Mouse (Mus musculus) midbrain, embryonic 11.5 days (tissue): ENCODE measurements around the gene Rplp1. TPM values are rescaled to one million over a fixed set of nuclear protein-coding genes. Genes with fewer than 3 reads are reported as not detected.

Source experiments
- ATAC-seq: fragments of 200-750 bp; cut with Nextera tagmentation; 2 replicates; pipeline ENCODE4 v1.8.0; 2017; ENCODE audit warnings: moderate TSS enrichment, moderate library complexity; ENCODE audit not compliant: low FRiP score
- DNase-seq: peaks from one replicate; pipeline ENCODE4 v3.0.0; 2015; ENCODE audit warnings: low spot score; ENCODE audit errors: missing footprints
- H3K27ac ChIP-seq: fragments of 300-500 bp; sonication (generic); 2 replicates; pipeline ENCODE4 v1.5.1; 2014; ENCODE audit warnings: low read depth, low read length
- H3K27me3 ChIP-seq: fragments of 300-500 bp; sonication (generic); 2 replicates; pipeline ENCODE4 v1.6.1; 2014; ENCODE audit warnings: mild to moderate bottlenecking, low read length, moderate library complexity, mixed read lengths; ENCODE audit not compliant: control insufficient read depth, insufficient read depth
- H3K36me3 ChIP-seq: fragments of 300-500 bp; sonication (generic); 2 replicates; pipeline ENCODE4 v1.6.1; 2014; ENCODE audit warnings: mild to moderate bottlenecking, low read length, moderate library complexity, mixed read lengths; ENCODE audit not compliant: control insufficient read depth, insufficient read depth
- H3K4me1 ChIP-seq: fragments of 300-500 bp; sonication (generic); 2 replicates; pipeline ENCODE4 v1.6.1; 2014; ENCODE audit warnings: low read length; ENCODE audit not compliant: control insufficient read depth, insufficient read depth
- H3K4me2 ChIP-seq: fragments of 300-500 bp; sonication (generic); 2 replicates; pipeline ENCODE4 v1.6.1; 2014; ENCODE audit warnings: mild to moderate bottlenecking, moderate library complexity
- H3K4me3 ChIP-seq: fragments of 300-500 bp; sonication (generic); 2 replicates; pipeline ENCODE4 v1.5.1; 2014; ENCODE audit warnings: low read depth, low read length
- H3K9ac ChIP-seq: fragments of 300-500 bp; sonication (generic); 2 replicates; pipeline ENCODE4 v1.6.1; 2014; ENCODE audit warnings: low read length
- H3K9me3 ChIP-seq: fragments of 300-500 bp; sonication (generic); 2 replicates; pipeline ENCODE4 v1.6.1; 2016; ENCODE audit warnings: low read length; ENCODE audit not compliant: control insufficient read depth
- WGBS: fragments of 180-500 bp; shearing (Covaris S2); extraction: QIAGEN DNeasy Blood & Tissue Kit; methylation state at CpG from one replicate; pipeline ENCODE4 v1.1.7; 2014; 5-methylcytosine and 5-hydroxymethylcytosine counted together
- polyA plus RNA-seq: library from polyadenylated mRNA; unstranded; fragments of >200 nt; fragmentation: Nextera tagmentation; extraction: Ambion mirVana; gene quantifications from 2 replicates; pipeline ENCODE4 v1.2.1, GENCODE M21; 2014

Rplp1 gene
- 980 and 1,048 TPM in 2 replicates for polyA plus RNA-seq

DNA sequence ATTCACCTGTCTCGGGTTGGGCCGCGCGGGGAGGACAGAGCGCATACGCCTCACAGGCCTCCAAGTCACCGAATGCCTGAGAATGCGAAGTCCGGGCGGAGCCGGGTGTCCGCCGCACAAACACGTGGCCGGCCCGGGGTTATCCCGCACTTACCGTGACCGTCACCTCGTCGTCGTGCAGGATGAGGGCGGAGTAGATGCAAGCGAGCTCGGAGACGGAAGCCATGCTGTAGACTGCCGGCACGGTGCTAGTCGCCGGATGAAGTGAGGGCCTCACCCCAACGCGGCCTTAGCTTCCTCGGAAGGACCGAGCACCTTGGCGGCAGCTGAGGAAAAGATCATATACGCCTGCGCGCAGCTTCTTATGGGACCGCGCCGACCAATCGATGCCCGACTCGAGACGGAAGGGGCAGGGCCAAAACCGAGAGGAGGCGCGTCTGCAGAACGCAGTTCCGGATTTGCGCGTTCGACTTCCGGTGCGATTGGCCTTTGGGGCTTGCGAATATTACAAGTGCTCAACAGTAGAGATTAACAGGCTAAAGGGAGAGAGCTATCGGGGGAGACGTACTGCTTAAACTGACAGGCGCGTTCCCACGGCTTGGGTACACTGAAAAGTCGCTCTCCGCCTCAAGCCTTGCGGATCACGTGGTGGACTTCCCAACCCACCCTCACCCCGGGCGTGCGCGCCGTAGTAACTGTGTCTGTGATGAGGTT is at the start of gene Rplp1:
Gene Rplp1, minus strand, starts transcription at position 340 of the 714 bp plus-strand sequence.
- peak; percentile 96 for ATAC-seq
- peak; percentile 99 for DNase-seq
- H3K4me2 ChIP-seq = peak within 1 kb of the TSS; percentile 86
- peaks cover 11% of the 10 kb centered on the region for H3K36me3 ChIP-seq
- under 1% methylated on average over 67 of the region's 70 CpGs for WGBS
- peak within 1 kb of the TSS; percentile 91 for H3K4me3 ChIP-seq
- peaks cover 9% of the 10 kb centered on the region for H3K4me1 ChIP-seq
- peak within 1 kb of the TSS; percentile 88 for H3K27ac ChIP-seq
- no peaks in the 10 kb centered on the region for H3K27me3 ChIP-seq
- no peaks in the 10 kb centered on the region for H3K9me3 ChIP-seq
- peak within 1 kb of the TSS; percentile 90 for H3K9ac ChIP-seq

DNA sequence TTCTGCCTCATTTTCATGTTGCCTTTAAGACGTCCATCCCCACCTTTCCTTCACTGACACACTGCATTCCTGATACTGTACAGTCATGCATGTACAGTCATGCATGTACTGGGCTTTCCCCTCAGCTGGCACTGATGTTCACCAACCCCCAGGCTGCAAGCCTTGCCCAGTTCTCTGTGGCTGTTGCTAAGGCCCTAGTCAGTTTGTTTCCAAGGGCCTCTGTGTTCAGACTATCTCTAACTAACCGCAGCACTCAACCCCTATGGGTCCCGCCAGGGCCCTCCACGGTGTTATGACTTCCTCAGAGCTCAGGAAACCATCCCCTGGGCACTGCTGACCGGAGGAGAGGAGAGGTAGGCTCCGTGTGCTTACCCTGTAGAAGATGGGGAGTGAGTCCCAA is 49.0 kb upstream of the Rplp1 start:
- Histone ChIP-seq H3K9me3 (no peaks in the 10 kb centered on the region), H3K4me2 (no peak overlapping the region), H3K9ac (no peak overlapping the region), H3K27me3 (no peaks in the 10 kb centered on the region), H3K27ac (no peak overlapping the region), H3K36me3 (no peaks in the 10 kb centered on the region), H3K4me3 (no peak overlapping the region), H3K4me1 (no peaks in the 10 kb centered on the region)
- ATAC-seq (no peak), DNase-seq (peak; percentile 60)
- WGBS = 79% methylated on average over 6 of the region's 6 CpGs

DNA sequence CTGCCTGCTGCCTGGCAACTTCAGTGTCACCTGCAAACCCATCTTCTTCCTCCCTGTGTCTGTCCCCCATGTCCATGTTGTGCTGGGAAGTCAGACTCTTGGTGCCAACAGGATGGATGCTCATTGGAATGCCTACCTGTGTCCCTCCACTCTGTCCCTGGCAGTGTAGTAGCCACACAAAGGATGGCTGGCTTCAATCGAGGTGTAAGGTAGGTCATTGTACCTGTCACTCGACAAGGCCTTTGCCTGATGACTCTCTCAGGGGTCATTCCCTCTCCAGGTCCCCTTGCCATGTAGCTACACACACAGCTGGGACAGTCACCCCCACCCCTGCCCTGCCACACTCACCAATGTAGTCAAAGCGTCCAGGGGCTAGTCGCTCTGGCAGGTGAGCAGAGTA is 46.8 kb upstream of the Rplp1 start:
- Histone ChIP-seq H3K4me2 (no peak overlapping the region), H3K9me3 (no peaks in the 10 kb centered on the region), H3K36me3 (no peaks in the 10 kb centered on the region), H3K9ac (no peak overlapping the region), H3K4me1 (no peaks in the 10 kb centered on the region), H3K4me3 (no peak overlapping the region), H3K27me3 (no peaks in the 10 kb centered on the region), H3K27ac (no peak overlapping the region)
- no peak for ATAC-seq
- WGBS = 87% methylated on average over 4 of the region's 4 CpGs
- DNase-seq = no peak

DNA sequence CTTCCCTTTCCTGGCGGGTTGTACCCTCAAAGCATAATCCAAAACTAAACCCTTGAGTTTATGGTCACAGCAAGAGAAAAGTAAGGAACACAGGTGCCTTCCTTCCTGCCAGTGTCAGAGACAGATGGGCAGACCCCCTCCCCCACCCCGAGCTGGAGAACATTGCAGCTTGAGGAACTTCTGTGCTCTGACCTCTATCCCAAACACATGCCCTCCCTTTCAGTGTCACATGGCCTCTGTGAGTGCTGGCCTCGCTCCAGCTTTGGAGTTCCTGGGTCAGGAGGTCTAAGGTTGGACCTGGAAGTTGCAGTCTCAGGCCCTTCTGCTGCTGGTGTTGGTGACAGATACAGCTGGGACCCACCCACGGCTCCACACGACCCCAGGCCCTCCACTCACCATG is 46.4 kb upstream of the Rplp1 start:
- Histone ChIP-seq H3K36me3 (no peaks in the 10 kb centered on the region), H3K27me3 (no peaks in the 10 kb centered on the region), H3K4me1 (no peaks in the 10 kb centered on the region), H3K27ac (no peak overlapping the region), H3K4me3 (no peak overlapping the region), H3K9me3 (no peaks in the 10 kb centered on the region), H3K9ac (no peak overlapping the region), H3K4me2 (no peak overlapping the region)
- no peak for DNase-seq
- 64% methylated on average over 5 of the region's 5 CpGs for WGBS
- no peak for ATAC-seq

DNA sequence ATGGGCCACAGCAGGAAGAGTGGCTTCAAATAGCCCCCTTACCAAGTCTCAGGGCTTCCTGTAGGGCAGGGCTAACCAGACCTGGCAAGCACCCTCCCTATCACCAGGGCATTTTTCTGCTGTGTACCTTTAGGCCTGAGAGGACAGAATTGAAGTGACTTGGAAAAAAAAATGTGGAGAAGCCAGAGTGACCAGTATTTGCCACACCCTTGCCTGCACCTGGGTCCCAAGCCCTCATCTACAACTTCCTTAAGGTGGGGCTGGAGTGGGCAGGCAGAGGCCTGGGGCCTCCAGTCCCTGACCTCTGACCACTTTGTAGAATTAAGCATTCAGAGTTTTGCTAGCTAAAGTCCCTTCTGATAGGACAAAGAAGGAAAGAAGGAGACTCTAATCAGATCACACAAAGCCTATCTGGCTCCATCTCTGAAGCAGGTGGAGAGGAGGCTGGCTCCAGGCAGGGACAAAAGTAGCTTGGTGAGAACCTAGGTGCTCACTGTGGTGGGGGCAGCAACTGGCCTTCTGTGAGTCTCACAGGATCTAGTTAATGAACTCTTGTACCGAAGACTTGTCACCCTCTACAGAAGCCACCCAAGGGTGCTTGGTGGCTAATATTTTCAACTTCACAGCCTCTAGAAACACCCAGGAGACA is 45.7 kb upstream of the Rplp1 start:
- Histone ChIP-seq H3K4me2 (no peak overlapping the region), H3K9ac (no peak overlapping the region), H3K4me3 (no peak overlapping the region), H3K27ac (no peak overlapping the region), H3K36me3 (no peaks in the 10 kb centered on the region), H3K9me3 (no peaks in the 10 kb centered on the region), H3K4me1 (no peaks in the 10 kb centered on the region), H3K27me3 (no peaks in the 10 kb centered on the region)
- no peak for DNase-seq
- 100% methylated on average over 1 of the region's 1 CpGs for WGBS
- ATAC-seq = no peak

DNA sequence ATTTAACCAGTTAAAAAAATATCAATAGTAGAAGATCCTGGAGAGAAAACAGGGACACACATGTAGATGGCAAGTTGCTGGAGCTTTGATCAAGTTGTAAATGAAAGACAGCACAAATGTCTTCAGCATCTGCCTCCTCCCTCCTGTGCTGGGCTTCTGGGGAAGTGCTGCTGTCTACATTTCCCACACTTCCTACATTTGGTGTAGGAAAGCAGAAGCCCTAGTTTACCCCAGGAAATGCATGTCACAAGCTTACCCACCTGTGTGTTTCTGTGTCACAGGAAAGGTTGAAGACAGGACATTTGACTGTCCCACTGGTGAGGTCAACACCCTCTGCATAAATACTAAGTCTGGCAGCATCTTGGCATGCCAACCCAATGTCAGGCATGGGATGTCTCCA is 40.4 kb upstream of the Rplp1 start:
- no peak overlapping the region for H3K4me2 ChIP-seq
- DNase-seq = no peak
- no peaks in the 10 kb centered on the region for H3K4me1 ChIP-seq
- no peaks in the 10 kb centered on the region for H3K9me3 ChIP-seq
- no peak overlapping the region for H3K27ac ChIP-seq
- no peak overlapping the region for H3K9ac ChIP-seq
- H3K27me3 ChIP-seq = no peaks in the 10 kb centered on the region
- ATAC-seq = no peak
- no peaks in the 10 kb centered on the region for H3K36me3 ChIP-seq
- H3K4me3 ChIP-seq = no peak overlapping the region

DNA sequence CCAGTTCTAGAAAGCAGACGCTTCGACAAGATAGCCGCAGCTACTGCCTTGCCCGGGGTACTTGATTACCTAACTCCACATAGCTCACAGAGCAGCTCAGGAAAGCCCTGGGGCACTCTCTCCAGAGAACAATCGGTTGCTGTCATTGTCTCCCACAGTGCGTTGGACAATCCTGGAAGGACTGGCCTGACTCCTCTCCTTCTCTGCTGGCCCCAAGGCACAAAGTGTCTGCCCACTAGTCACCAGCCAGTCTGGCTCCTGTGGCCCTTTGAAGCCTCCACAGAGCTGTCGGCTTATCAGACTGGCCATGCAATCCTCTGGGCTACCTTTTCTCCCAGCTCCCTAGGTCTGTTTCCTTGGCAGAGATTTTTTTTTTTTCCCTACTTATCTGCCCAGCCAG is 37.9 kb upstream of the Rplp1 start:
- H3K27me3 ChIP-seq = no peaks in the 10 kb centered on the region
- H3K4me3 ChIP-seq = no peak overlapping the region
- 60% methylated on average over 7 of the region's 7 CpGs for WGBS
- peaks cover 7% of the 10 kb centered on the region for H3K4me1 ChIP-seq
- no peak overlapping the region for H3K9ac ChIP-seq
- no peaks in the 10 kb centered on the region for H3K36me3 ChIP-seq
- H3K4me2 ChIP-seq = no peak overlapping the region
- ATAC-seq (no peak), DNase-seq (peak; percentile 69)
- H3K9me3 ChIP-seq = no peaks in the 10 kb centered on the region
- no peak overlapping the region for H3K27ac ChIP-seq

DNA sequence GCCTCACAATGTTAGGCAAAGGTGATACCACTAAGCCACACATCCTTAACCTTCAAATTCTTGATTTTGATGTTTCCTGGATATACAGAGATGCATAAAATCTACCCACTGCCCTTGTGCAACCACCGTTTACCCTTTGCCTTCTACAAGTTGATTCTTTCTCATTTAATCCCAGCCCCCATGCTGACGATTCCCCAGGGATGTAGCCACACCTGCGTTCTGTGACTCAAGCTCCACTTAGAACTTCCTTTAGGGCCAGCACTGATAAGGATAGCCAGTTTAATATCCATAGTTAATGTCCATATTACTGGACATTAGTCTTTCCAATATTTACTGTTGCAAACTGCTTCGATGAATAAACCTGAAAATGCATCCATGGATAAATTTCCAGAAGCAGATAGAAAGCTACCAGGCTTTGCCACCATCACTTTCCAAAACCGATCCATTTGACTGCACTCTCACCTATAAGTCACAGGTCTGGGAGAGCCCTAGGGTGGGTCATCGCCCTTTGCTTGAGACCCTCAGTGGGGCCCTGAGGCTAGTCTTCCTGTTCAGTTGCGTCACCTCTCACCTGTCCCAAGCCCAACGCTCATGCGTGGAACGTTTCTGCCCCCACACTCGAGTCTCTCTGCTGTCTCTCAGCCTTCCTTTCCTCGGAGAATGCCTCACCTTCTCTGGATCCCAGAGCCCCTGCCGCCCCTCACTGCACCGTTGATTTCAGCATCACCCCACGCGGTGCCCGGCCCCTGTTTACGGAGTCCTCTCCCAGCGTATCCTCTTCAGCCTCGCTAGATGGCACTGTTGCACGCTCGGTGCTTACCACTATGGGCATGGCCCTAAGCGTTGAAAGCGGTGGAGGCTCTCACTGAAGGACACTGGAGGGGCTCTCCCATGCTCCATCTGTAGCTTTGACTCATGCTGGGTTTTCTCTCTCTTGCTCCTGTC is 33.3 kb upstream of the Rplp1 start:
- peak overlapping the region; percentile 84 for H3K4me3 ChIP-seq
- H3K27ac ChIP-seq = 0 out of 2 replicates have a peak overlapping the region, but pooled peaks have one; percentile 20
- 6% methylated on average over 24 of the region's 24 CpGs for WGBS
- no peaks in the 10 kb centered on the region for H3K9me3 ChIP-seq
- peaks cover 3% of the 10 kb centered on the region; the same call in 1 of the 2 replicates for H3K36me3 ChIP-seq
- peak overlapping the region; percentile 58 for H3K9ac ChIP-seq
- no peaks in the 10 kb centered on the region for H3K27me3 ChIP-seq
- H3K4me1 ChIP-seq = peaks cover 12% of the 10 kb centered on the region
- ATAC-seq = peak; percentile 77
- DNase-seq = peak; percentile 98
- H3K4me2 ChIP-seq = peak overlapping the region; percentile 73
